Mouse (Mus musculus) forebrain, embryonic 10.5 days (tissue): ENCODE data around the gene Svs1. TPM values are rescaled to one million over a fixed set of nuclear protein-coding genes. Genes with fewer than 3 reads are reported as not detected.
A peak's percentile ranks its signal among the peaks of the same experiment; 100 is the strongest.

Experiments used
- DNase-seq: peaks from one replicate; pipeline ENCODE4 v3.0.0-alpha.2; 2017; ENCODE audit warnings: low spot score; ENCODE audit errors: extremely low spot score
- H3K27ac ChIP-seq: fragments of 300-500 bp; sonication (generic); 2 replicates; pipeline ENCODE4 v1.5.1; 2016; ENCODE audit warnings: mild to moderate bottlenecking
- H3K27me3 ChIP-seq: fragments of 300-500 bp; sonication (generic); 2 replicates; pipeline ENCODE4 v1.6.1; 2016; ENCODE audit warnings: mild to moderate bottlenecking; ENCODE audit not compliant: poor library complexity, severe bottlenecking
- H3K36me3 ChIP-seq: fragments of 300-500 bp; sonication (generic); replicated peaks from 2 replicates; pipeline ENCODE4 v1.6.1; 2016; ENCODE audit warnings: mild to moderate bottlenecking, moderate library complexity
- H3K4me1 ChIP-seq: fragments of 300-500 bp; sonication (generic); 2 replicates; pipeline ENCODE4 v1.6.1; 2016
- H3K4me3 ChIP-seq: fragments of 300-500 bp; sonication (generic); 2 replicates; pipeline ENCODE4 v1.5.1; 2016; ENCODE audit warnings: mild to moderate bottlenecking, moderate library complexity
- H3K9me3 ChIP-seq: fragments of 300-500 bp; sonication (generic); 2 replicates; pipeline ENCODE4 v1.6.1; 2016; ENCODE audit warnings: mild to moderate bottlenecking, moderate library complexity
- WGBS: fragments of 180-500 bp; shearing (Covaris S2); methylation state at CpG from one replicate; pipeline ENCODE4 v1.1.7; 2016; 5-methylcytosine and 5-hydroxymethylcytosine counted together
- polyA plus RNA-seq: library from polyadenylated mRNA; unstranded; fragments of >200 nt; fragmentation: Nextera tagmentation; extraction: Ambion mirVana; gene quantifications from 2 replicates; pipeline ENCODE4 v1.2.1, GENCODE M21; 2016

The Svs1 gene
- polyA plus RNA-seq, 1 experiment from 2014 or later: not detected

- Histone ChIP-seq H3K36me3 (no peaks in the 10 kb centered on the region), H3K27ac (no peak overlapping the region), H3K4me1 (no peaks in the 10 kb centered on the region), H3K4me3 (no peak overlapping the region), H3K9me3 (no peaks in the 10 kb centered on the region), H3K27me3 (no peaks in the 10 kb centered on the region)
- DNase-seq: no peak
- WGBS: 81% methylated on average over 3 of the region's 3 CpGs
These were observed 4.4 kb upstream of the Svs1 start for GRCm38 (mm10) chr6:48982305-48982704.

- no peak overlapping the region for H3K27ac ChIP-seq
- no peaks in the 10 kb centered on the region for H3K4me1 ChIP-seq
- H3K9me3 ChIP-seq: no peaks in the 10 kb centered on the region
- no peaks in the 10 kb centered on the region for H3K36me3 ChIP-seq
- H3K27me3 ChIP-seq: no peaks in the 10 kb centered on the region
- WGBS: 93% methylated on average over 5 of the region's 5 CpGs
- no peak overlapping the region for H3K4me3 ChIP-seq
- no peak for DNase-seq
These were observed 3.3 kb downstream of the Svs1 start for GRCm38 (mm10) chr6:48989971-48990370.

- WGBS: 81% methylated on average over 4 of the region's 4 CpGs
These were observed 5.3 kb downstream of the Svs1 start for GRCm38 (mm10) chr6:48991991-48992390.

GRCm38 (mm10) chr6:48998186-48998585, 11.5 kb downstream of the Svs1 start:
- H3K27ac ChIP-seq: no peak overlapping the region
- H3K27me3 ChIP-seq: no peaks in the 10 kb centered on the region
- no peak for DNase-seq
- H3K36me3 ChIP-seq: no peaks in the 10 kb centered on the region
- 65% methylated on average over 6 of the region's 6 CpGs for WGBS
- H3K9me3 ChIP-seq: no peaks in the 10 kb centered on the region
- H3K4me1 ChIP-seq: no peaks in the 10 kb centered on the region
- H3K4me3 ChIP-seq: no peak overlapping the region

More at GRCm38 (mm10) chr6:48991991-48992390, 5.3 kb downstream of the Svs1 start:
- no peaks in the 10 kb centered on the region for H3K36me3 ChIP-seq
- H3K4me1 ChIP-seq: no peaks in the 10 kb centered on the region
- no peaks in the 10 kb centered on the region for H3K9me3 ChIP-seq
- no peak overlapping the region for H3K27ac ChIP-seq
- DNase-seq: no peak
- H3K27me3 ChIP-seq: no peaks in the 10 kb centered on the region
- H3K4me3 ChIP-seq: no peak overlapping the region

- no peak overlapping the region for H3K4me3 ChIP-seq
- H3K4me1 ChIP-seq: no peaks in the 10 kb centered on the region
- no peaks in the 10 kb centered on the region for H3K27me3 ChIP-seq
- no peak for DNase-seq
- 88% methylated on average over 4 of the region's 4 CpGs for WGBS
- H3K36me3 ChIP-seq: no peaks in the 10 kb centered on the region
- no peaks in the 10 kb centered on the region for H3K9me3 ChIP-seq
- no peak overlapping the region for H3K27ac ChIP-seq
These were observed 12.1 kb downstream of the Svs1 start for GRCm38 (mm10) chr6:48998796-48999195.

GRCm38 (mm10) chr6:49003381-49003780, 16.7 kb downstream of the Svs1 start:
- Histone ChIP-seq H3K27me3 (no peaks in the 10 kb centered on the region), H3K36me3 (no peaks in the 10 kb centered on the region), H3K9me3 (no peaks in the 10 kb centered on the region), H3K27ac (no peak overlapping the region), H3K4me1 (peaks cover 3% of the 10 kb centered on the region), H3K4me3 (no peak overlapping the region)
- DNase-seq: no peak
- 54% methylated on average over 4 of the region's 4 CpGs for whole genome bisulfite sequencing

- Histone ChIP-seq H3K36me3 (no peaks in the 10 kb centered on the region), H3K27me3 (no peaks in the 10 kb centered on the region), H3K4me3 (peak overlapping the region; percentile 42), H3K27ac (no peak overlapping the region), H3K4me1 (peaks cover 13% of the 10 kb centered on the region), H3K9me3 (0 out of 2 replicates have a peak, but pooled peaks cover 3% of the 10 kb centered on the region)
- WGBS: 4% methylated on average over 9 of the region's 9 CpGs
- DNase-seq: peak; percentile 74
These were observed 21.3 kb downstream of the Svs1 start for GRCm38 (mm10) chr6:49007981-49008380.

- WGBS: 25% methylated on average over 13 of the region's 13 CpGs
- Histone ChIP-seq H3K27ac (peak overlapping the region; percentile 65), H3K4me3 (peak overlapping the region; percentile 42), H3K36me3 (no peaks in the 10 kb centered on the region), H3K9me3 (0 out of 2 replicates have a peak, but pooled peaks cover 3% of the 10 kb centered on the region), H3K4me1 (peaks cover 13% of the 10 kb centered on the region), H3K27me3 (no peaks in the 10 kb centered on the region)
- peak; percentile 23 for DNase-seq
These were observed 21.9 kb downstream of the Svs1 start for GRCm38 (mm10) chr6:49008420-49009160.

GRCm38 (mm10) chr6:49009161-49009555, 22.5 kb downstream of the Svs1 start:
- DNase-seq: peak; percentile 35
- Histone ChIP-seq H3K4me1 (peaks cover 13% of the 10 kb centered on the region), H3K9me3 (0 out of 2 replicates have a peak, but pooled peaks cover 3% of the 10 kb centered on the region), H3K36me3 (no peaks in the 10 kb centered on the region), H3K27me3 (no peaks in the 10 kb centered on the region), H3K4me3 (peak overlapping the region; percentile 42; the same call in 1 of the 2 replicates), H3K27ac (peak overlapping the region; percentile 65)
- 41% methylated on average over 7 of the region's 7 CpGs for WGBS

- Histone ChIP-seq H3K27me3 (no peaks in the 10 kb centered on the region), H3K36me3 (no peaks in the 10 kb centered on the region), H3K4me1 (peaks cover 13% of the 10 kb centered on the region), H3K9me3 (0 out of 2 replicates have a peak, but pooled peaks cover 3% of the 10 kb centered on the region), H3K27ac (no peak overlapping the region), H3K4me3 (no peak overlapping the region)
- DNase-seq: no peak
- 84% methylated on average over 1 of the region's 1 CpGs for WGBS
These were observed 23.0 kb downstream of the Svs1 start for GRCm38 (mm10) chr6:49009665-49010064.

- Histone ChIP-seq H3K4me3 (no peak overlapping the region), H3K4me1 (peaks cover 13% of the 10 kb centered on the region), H3K27me3 (no peaks in the 10 kb centered on the region), H3K27ac (no peak overlapping the region), H3K9me3 (0 out of 2 replicates have a peak, but pooled peaks cover 3% of the 10 kb centered on the region), H3K36me3 (no peaks in the 10 kb centered on the region)
- DNase-seq: no peak
- WGBS: 92% methylated on average over 5 of the region's 5 CpGs
These were observed 24.5 kb downstream of the Svs1 start for GRCm38 (mm10) chr6:49011191-49011590.

- 78% methylated on average over 4 of the region's 4 CpGs for WGBS
- no peak overlapping the region for H3K4me3 ChIP-seq
- no peaks in the 10 kb centered on the region for H3K27me3 ChIP-seq
- H3K4me1 ChIP-seq: peaks cover 13% of the 10 kb centered on the region
- H3K9me3 ChIP-seq: 0 out of 2 replicates have a peak, but pooled peaks cover 3% of the 10 kb centered on the region
- no peak for DNase-seq
- no peaks in the 10 kb centered on the region for H3K36me3 ChIP-seq
- no peak overlapping the region for H3K27ac ChIP-seq
These were observed 26.4 kb downstream of the Svs1 start for GRCm38 (mm10) chr6:49013023-49013422.

GRCm38 (mm10) chr6:49013458-49013857, 26.8 kb downstream of the Svs1 start:
- H3K4me3 ChIP-seq: no peak overlapping the region
- peaks cover 9% of the 10 kb centered on the region for H3K4me1 ChIP-seq
- H3K36me3 ChIP-seq: no peaks in the 10 kb centered on the region
- no peak for DNase-seq
- H3K9me3 ChIP-seq: 0 out of 2 replicates have a peak, but pooled peaks cover 3% of the 10 kb centered on the region
- H3K27me3 ChIP-seq: no peaks in the 10 kb centered on the region
- no peak overlapping the region for H3K27ac ChIP-seq
- 89% methylated on average over 3 of the region's 3 CpGs for WGBS
